Mouse (Mus musculus): ENCODE results near the gene Cd300ld5. TPM values are rescaled to one million over a fixed set of nuclear protein-coding genes. Genes with fewer than 3 reads are reported as not detected.
"Not testable (repeated sequence)": the region's sequence is repeated elsewhere in the genome, so short reads cannot be mapped to it uniquely, and the experiment has no call there.

Cd300ld5 gene
- polyA plus RNA-seq, 1 experiment from 2014 or later = not detected

DNA sequence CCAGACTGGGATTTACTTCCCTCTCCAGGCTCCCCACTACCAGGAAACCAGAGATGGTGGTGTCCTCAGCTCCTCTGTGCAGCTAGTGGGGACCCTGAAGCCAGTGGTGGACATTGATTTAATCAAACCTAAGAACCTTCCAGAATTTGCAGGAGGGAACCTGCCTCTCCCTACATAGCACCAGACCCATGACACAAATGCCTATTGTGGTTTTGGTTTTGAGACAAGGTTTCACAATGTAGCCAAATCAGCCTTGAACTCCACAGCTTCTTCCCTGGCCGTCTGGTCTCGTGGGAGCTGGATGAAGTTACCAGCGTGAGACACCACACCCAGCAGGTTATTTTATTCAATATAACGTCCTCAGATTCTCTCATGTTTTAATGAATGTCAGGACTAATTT, 21.1 kb upstream of the Cd300ld5 start:
- Histone ChIP-seq H3K9ac (replicated peaks; ENCODE audit: low read depth, low read length) (no peak overlapping the region), H3K4me1 (ENCODE audit: control insufficient read depth, insufficient read depth, low read length) (no peaks in the 10 kb centered on the region), H3K27ac (ENCODE audit: low read depth, low read length) (no peak overlapping the region), H3K27me3 (ENCODE audit: control insufficient read depth, insufficient read depth, low read length) (no peaks in the 10 kb centered on the region), H3K4me3 (ENCODE audit: low read depth, low read length) (no peak overlapping the region), H3K36me3 (ENCODE audit: control insufficient read depth, insufficient read depth, low read length) (no peaks in the 10 kb centered on the region), H3K4me2 (ENCODE audit: low read depth, low read length) (no peak overlapping the region), H3K9me3 (ENCODE audit: control insufficient read depth, low read length) (no peaks in the 10 kb centered on the region)
- WGBS = 86% methylated on average over 4 of the region's 4 CpGs
- ATAC-seq (ENCODE audit: low read depth) = no peak

DNA sequence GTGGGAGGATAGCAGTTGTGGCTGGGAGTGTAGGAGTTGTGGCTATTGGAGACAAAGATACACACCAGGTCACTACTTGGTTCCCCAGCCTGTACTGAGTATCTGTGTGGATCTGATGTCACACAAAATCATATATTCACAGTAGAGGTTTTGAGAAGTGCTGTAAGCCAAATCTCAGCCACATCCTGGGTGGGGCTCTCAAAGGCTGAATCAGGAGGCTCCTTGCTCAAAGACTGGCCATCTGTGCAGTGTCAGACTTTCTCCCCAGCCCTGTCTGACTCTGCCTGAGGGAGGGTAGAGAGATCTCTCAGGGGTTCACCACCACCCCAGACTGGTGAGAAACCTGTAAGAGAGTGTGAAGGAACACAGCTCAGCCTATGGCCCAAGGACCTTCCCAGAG, 17.0 kb upstream of the Cd300ld5 start:
- H3K36me3 ChIP-seq (ENCODE audit: control insufficient read depth, insufficient read depth, low read length) = no peaks in the 10 kb centered on the region
- no peaks in the 10 kb centered on the region for H3K9me3 ChIP-seq (ENCODE audit: control insufficient read depth, low read length)
- H3K4me1 ChIP-seq (ENCODE audit: control insufficient read depth, insufficient read depth, low read length) = no peaks in the 10 kb centered on the region
- H3K9ac ChIP-seq (replicated peaks; ENCODE audit: low read depth, low read length) = no peak overlapping the region
- no peak overlapping the region for H3K4me2 ChIP-seq (ENCODE audit: low read depth, low read length)
- no peak overlapping the region for H3K27ac ChIP-seq (ENCODE audit: low read depth, low read length)
- no peak overlapping the region for H3K4me3 ChIP-seq (ENCODE audit: low read depth, low read length)
- no peaks in the 10 kb centered on the region for H3K27me3 ChIP-seq (ENCODE audit: control insufficient read depth, insufficient read depth, low read length)
- ATAC-seq (ENCODE audit: low read depth) = no peak

DNA sequence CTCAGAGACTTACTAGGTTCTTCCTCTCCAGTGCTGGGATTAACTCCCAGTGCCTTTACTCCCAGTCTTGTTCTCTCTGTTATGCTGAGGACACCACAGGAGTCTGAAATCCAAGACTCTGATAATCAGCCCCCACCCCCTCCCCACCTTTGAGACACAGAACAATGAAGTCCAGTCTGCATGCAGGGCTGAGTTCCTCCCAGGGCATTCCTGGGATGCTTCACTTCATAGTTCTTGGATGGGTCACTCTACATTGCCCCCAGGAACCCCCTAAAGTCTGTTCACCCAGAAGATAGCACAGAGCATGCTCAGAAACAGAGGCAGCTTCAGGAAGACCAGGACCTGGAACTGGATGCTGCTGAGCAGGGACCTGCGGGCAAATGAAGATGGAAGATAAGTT, 15.4 kb upstream of the Cd300ld5 start:
- Histone ChIP-seq H3K4me1 (ENCODE audit: control insufficient read depth, insufficient read depth, low read length) (no peaks in the 10 kb centered on the region), H3K9ac (replicated peaks; ENCODE audit: low read depth, low read length) (no peak overlapping the region), H3K4me2 (ENCODE audit: low read depth, low read length) (no peak overlapping the region), H3K27me3 (ENCODE audit: control insufficient read depth, insufficient read depth, low read length) (no peaks in the 10 kb centered on the region), H3K4me3 (ENCODE audit: low read depth, low read length) (no peak overlapping the region), H3K36me3 (ENCODE audit: control insufficient read depth, insufficient read depth, low read length) (no peaks in the 10 kb centered on the region), H3K9me3 (ENCODE audit: control insufficient read depth, low read length) (no peaks in the 10 kb centered on the region), H3K27ac (ENCODE audit: low read depth, low read length) (no peak overlapping the region)
- 86% methylated on average over 1 of the region's 1 CpGs for WGBS
- ATAC-seq (ENCODE audit: low read depth) = no peak

DNA sequence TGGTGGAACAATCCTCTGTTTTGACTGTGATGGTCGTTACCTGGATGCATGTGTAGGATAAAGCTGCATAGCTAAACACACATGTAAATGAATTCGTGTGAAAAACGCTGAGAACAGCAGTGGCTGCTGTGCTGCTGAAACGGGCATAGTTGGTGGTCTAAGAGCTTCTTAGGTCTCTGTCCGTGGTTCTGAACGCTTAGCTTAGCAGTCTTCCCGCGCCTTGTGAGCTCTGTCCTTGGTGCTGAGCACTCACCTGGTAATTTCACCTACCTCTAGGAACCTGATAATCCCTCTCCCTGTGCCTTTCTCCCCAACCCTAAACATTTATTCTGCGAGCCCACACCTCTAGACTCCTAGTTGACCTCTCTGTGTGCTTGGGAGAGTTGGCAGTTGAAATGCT, 14.6 kb upstream of the Cd300ld5 start:
- WGBS = 5% methylated on average over 9 of the region's 9 CpGs
- H3K4me3 ChIP-seq (ENCODE audit: low read depth, low read length) = no peak overlapping the region
- H3K9ac ChIP-seq (replicated peaks; ENCODE audit: low read depth, low read length) = no peak overlapping the region
- ATAC-seq (ENCODE audit: low read depth) = no peak
- H3K4me1 ChIP-seq (ENCODE audit: control insufficient read depth, insufficient read depth, low read length) = no peaks in the 10 kb centered on the region
- H3K9me3 ChIP-seq (ENCODE audit: control insufficient read depth, low read length) = no peaks in the 10 kb centered on the region
- H3K27ac ChIP-seq (ENCODE audit: low read depth, low read length) = no peak overlapping the region
- H3K27me3 ChIP-seq (ENCODE audit: control insufficient read depth, insufficient read depth, low read length) = no peaks in the 10 kb centered on the region
- H3K36me3 ChIP-seq (ENCODE audit: control insufficient read depth, insufficient read depth, low read length) = no peaks in the 10 kb centered on the region
- no peak overlapping the region for H3K4me2 ChIP-seq (ENCODE audit: low read depth, low read length)

DNA sequence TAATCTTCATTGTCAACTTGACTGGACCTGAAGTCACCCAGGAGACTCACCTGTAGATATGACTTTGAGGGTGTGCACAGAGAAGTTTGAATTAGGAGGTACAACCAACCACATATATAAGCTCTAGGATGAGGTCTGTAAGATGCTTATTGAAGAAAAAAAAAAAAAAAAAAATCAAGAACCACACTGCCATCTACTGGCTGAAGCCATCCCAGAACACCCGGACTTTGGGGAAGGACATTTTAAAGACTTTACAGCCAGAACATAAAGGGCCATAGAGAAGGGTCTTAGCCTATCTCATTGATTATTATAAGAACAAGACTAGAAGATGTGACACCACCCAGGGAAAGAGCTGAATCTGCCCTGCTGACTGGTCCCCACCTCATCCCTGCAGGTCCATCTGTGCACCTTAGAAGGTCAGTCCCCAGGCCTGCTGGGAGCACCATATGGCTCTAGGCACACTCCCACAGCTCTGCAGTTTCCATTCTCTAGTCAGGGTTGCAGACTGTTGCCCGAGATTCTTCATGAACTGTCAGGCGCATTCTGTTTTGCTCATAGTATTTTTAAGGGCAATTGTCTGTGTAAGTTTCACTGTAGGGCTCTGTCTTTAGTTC, 11.8 kb upstream of the Cd300ld5 start:
- Histone ChIP-seq H3K27me3 (ENCODE audit: control insufficient read depth, insufficient read depth, low read length) (no peaks in the 10 kb centered on the region), H3K9me3 (ENCODE audit: control insufficient read depth, low read length) (no peaks in the 10 kb centered on the region), H3K36me3 (ENCODE audit: control insufficient read depth, insufficient read depth, low read length) (no peaks in the 10 kb centered on the region), H3K4me1 (ENCODE audit: control insufficient read depth, insufficient read depth, low read length) (no peaks in the 10 kb centered on the region), H3K4me2 (ENCODE audit: low read depth, low read length) (no peak overlapping the region), H3K4me3 (ENCODE audit: low read depth, low read length) (no peak overlapping the region), H3K9ac (replicated peaks; ENCODE audit: low read depth, low read length) (no peak overlapping the region), H3K27ac (ENCODE audit: low read depth, low read length) (no peak overlapping the region)
- ATAC-seq (ENCODE audit: low read depth) = no peak
- 44% methylated on average over 3 of the region's 3 CpGs for WGBS

DNA sequence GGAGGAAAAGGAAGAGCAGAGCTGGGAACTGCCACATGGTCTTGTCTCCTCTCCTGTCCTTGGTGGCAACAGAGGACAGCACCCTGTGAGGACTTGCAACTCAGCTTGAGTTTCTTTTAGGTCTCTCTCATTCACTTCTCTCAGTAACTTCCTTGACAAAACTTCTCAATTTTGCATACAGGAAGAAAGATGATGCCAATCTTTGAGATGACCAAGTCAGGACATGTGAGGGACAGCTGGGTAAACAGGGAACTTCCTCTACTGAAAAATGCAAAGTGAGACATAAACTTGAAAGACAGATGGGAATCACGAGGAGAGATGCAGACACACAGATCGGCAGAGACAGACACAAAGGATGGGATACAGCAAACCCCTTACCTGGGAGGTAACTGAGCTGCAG, 10.7 kb upstream of the Cd300ld5 start, which contains the start of gene Cd300ld3:
Gene Cd300ld3, minus strand, starts transcription at position 151 of the 400 bp plus-strand sequence.
- ATAC-seq (ENCODE audit: low read depth) = no peak
- H3K27ac ChIP-seq (ENCODE audit: low read depth, low read length) = no peak within 1 kb of the TSS
- no peaks in the 10 kb centered on the region for H3K4me1 ChIP-seq (ENCODE audit: control insufficient read depth, insufficient read depth, low read length)
- WGBS = 73% methylated on average over 2 of the region's 2 CpGs
- H3K36me3 ChIP-seq (ENCODE audit: control insufficient read depth, insufficient read depth, low read length) = no peaks in the 10 kb centered on the region
- H3K9ac ChIP-seq (replicated peaks; ENCODE audit: low read depth, low read length) = no peak within 1 kb of the TSS
- no peak within 1 kb of the TSS for H3K4me2 ChIP-seq (ENCODE audit: low read depth, low read length)
- H3K9me3 ChIP-seq (ENCODE audit: control insufficient read depth, low read length) = no peaks in the 10 kb centered on the region
- H3K4me3 ChIP-seq (ENCODE audit: low read depth, low read length) = no peak within 1 kb of the TSS
- no peaks in the 10 kb centered on the region for H3K27me3 ChIP-seq (ENCODE audit: control insufficient read depth, insufficient read depth, low read length)

DNA sequence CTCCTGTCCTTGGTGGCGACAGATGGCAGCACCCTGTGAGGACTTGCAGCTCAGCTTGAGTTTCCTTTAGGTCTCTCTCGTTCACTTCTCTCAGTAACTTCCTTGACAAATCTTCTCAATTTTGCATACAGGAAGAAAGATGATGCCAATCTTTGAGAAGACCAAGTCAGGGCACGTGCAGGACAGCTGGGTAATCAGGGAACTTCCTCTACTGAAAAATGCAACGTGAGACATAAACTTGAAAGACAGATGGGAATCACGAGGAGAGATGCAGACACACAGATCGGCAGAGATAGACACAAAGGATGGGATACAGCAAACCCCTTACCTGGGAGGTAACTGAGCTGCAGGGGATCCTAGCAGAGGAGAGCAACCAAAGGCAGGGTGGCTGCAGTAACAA, 10.7 kb downstream of the Cd300ld5 start, which contains the start of gene Cd300ld4:
Gene Cd300ld4, minus strand, starts transcription at position 101 of the 400 bp plus-strand sequence.
- no CpG with 5 or more reads among the region's 6 CpGs for WGBS
- H3K9ac ChIP-seq (replicated peaks; ENCODE audit: low read depth, low read length); H3K36me3 ChIP-seq (ENCODE audit: control insufficient read depth, insufficient read depth, low read length); H3K9me3 ChIP-seq (ENCODE audit: control insufficient read depth, low read length); H3K27ac ChIP-seq (ENCODE audit: low read depth, low read length); H3K4me2 ChIP-seq (ENCODE audit: low read depth, low read length); H3K4me1 ChIP-seq (ENCODE audit: control insufficient read depth, insufficient read depth, low read length); H3K4me3 ChIP-seq (ENCODE audit: low read depth, low read length); H3K27me3 ChIP-seq (ENCODE audit: control insufficient read depth, insufficient read depth, low read length); ATAC-seq (ENCODE audit: low read depth): not testable (repeated sequence)

DNA sequence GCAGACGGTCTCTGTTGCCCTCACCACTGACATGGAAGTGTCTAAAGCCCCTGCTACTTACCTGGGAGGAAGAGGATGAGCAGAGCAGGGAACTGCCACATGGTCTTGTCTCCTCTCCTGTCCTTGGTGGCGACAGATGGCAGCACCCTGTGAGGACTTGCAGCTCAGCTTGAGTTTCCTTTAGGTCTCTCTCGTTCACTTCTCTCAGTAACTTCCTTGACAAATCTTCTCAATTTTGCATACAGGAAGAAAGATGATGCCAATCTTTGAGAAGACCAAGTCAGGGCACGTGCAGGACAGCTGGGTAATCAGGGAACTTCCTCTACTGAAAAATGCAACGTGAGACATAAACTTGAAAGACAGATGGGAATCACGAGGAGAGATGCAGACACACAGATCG, 21.5 kb downstream of the Cd300ld5 start, which contains the start of gene Cd300ld2:
Gene Cd300ld2, minus strand, starts transcription at position 101 of the 400 bp plus-strand sequence.
- not testable (repeated sequence) for H3K9ac ChIP-seq (replicated peaks; ENCODE audit: low read depth, low read length); H3K36me3 ChIP-seq (ENCODE audit: control insufficient read depth, insufficient read depth, low read length); ATAC-seq (ENCODE audit: low read depth); H3K4me2 ChIP-seq (ENCODE audit: low read depth, low read length); H3K9me3 ChIP-seq (ENCODE audit: control insufficient read depth, low read length); H3K4me1 ChIP-seq (ENCODE audit: control insufficient read depth, insufficient read depth, low read length); H3K27ac ChIP-seq (ENCODE audit: low read depth, low read length); H3K27me3 ChIP-seq (ENCODE audit: control insufficient read depth, insufficient read depth, low read length); H3K4me3 ChIP-seq (ENCODE audit: low read depth, low read length)
- no CpG with 5 or more reads among the region's 7 CpGs for WGBS

DNA sequence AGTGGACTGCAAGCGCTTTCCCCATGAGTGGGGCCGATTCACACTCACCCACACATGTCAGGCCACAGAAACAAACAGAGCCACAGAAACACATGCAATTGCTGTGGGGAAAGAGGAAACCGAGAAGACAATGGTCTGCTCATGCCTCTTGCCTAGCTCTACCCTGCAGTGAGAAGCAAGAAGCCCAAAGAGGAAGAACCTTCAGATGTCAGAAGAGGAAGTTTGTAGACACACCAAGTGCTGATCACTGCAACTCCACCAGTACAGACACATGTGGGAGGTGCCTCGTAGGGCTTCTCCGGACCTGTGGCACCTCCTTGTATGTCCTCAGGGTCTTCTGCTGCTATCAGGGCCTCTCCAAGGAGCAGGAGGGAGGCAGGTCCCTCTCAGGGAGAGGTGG, 33.5 kb downstream of the Cd300ld5 start:
- Histone ChIP-seq H3K9ac (replicated peaks; ENCODE audit: low read depth, low read length) (no peak overlapping the region), H3K4me1 (ENCODE audit: control insufficient read depth, insufficient read depth, low read length) (no peaks in the 10 kb centered on the region), H3K4me3 (ENCODE audit: low read depth, low read length) (no peak overlapping the region), H3K36me3 (ENCODE audit: control insufficient read depth, insufficient read depth, low read length) (no peaks in the 10 kb centered on the region), H3K27me3 (ENCODE audit: control insufficient read depth, insufficient read depth, low read length) (no peaks in the 10 kb centered on the region), H3K27ac (ENCODE audit: low read depth, low read length) (no peak overlapping the region), H3K4me2 (ENCODE audit: low read depth, low read length) (no peak overlapping the region), H3K9me3 (ENCODE audit: control insufficient read depth, low read length) (no peaks in the 10 kb centered on the region)
- ATAC-seq (ENCODE audit: low read depth) = no peak
- WGBS = 88% methylated on average over 5 of the region's 5 CpGs

Measured in neural tube, embryonic 14.5 days (tissue).